Mouse (Mus musculus): Measurements from ENCODE around the gene Nr2f6.
"Not testable (repeated sequence)": the region's sequence is repeated elsewhere in the genome, so short reads cannot be mapped to it uniquely, and the experiment has no call there.

The Nr2f6 gene

GRCm38 (mm10) chr8:71367529-71368176, 14.1 kb downstream of the Nr2f6 start:
- no peak for DNase-seq (ENCODE audit: low spot score in 2 of 2)

- DNase-seq (ENCODE audit: low spot score in 2 of 2) = peak; percentile 89 to 95
Observed at GRCm38 (mm10) chr8:71366771-71367528, 14.8 kb downstream of the Nr2f6 start, which contains the start of gene Use1. Gene Use1 (plus strand): TSS chr8:71366848.

DNA sequence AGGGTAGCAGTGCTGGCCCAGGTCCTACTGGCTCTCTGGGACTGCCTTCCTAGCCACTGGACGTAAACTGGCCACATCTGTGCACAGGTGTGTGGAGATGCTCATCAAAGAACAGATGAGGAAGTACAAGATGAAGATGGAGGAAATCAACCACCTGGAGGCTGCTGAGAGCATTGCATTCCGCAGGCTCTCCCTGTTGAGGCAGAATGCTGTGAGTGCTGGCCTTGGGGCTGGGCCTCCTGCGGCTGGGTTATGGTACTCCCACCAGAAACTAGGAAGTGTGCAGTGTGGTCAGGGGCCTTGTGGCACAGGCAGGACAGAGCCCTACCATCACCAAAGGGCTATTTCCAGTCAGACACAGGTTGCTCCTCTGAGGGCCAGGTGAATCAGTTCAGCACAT, 23.7 kb downstream of the Nr2f6 start:
- DNase-seq (ENCODE audit: low spot score in 2 of 2) = no peak

GRCm38 (mm10) chr8:71351520-71351919, 30.2 kb downstream of the Nr2f6 start:
- DNase-seq (ENCODE audit: low spot score in 2 of 2) = no peak

DNA sequence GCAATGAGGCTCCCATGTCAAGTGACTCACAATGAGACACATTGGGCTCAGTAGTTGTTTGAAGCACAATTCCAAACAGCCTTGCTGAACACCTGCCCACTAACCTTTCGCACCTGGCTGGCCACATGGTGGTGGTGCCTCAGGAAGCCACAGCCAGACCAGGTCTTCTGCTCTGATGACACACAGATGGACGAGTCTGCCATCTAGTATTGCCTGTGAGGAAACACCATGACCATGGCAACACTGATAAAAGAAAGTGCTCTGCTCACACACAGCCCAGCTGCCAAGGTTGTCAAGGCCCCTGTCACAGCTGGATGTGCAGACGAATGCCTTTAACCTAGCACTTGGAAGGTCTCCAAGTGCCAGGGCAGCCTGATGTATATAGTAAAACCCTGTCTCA, 30.6 kb downstream of the Nr2f6 start:
- no peak for DNase-seq (ENCODE audit: low spot score in 2 of 2)

- no peak for DNase-seq (ENCODE audit: low spot score in 2 of 2)
Observed at GRCm38 (mm10) chr8:71346581-71346980, 35.2 kb downstream of the Nr2f6 start.

DNA sequence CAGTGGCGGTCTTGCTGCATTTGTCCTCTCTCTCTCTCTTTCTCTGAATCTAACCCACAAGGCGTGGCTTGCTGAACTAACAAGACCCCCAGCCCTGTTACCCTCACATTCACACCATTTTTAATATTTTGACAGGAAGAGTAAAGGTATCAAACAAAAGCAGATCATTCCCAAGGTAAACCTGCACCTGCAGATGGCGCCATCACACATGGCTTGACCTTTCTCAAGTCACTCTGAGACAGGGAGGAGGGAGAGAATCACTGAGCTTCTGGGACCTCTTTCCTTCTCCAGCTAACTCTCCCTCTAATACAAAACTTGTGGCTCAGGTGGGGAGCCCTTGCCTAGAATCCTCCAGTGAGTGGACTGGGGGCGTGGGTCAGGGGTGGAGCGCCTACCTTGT, 41.1 kb downstream of the Nr2f6 start:
- DNase-seq (ENCODE audit: low spot score in 2 of 2) = no peak

DNA sequence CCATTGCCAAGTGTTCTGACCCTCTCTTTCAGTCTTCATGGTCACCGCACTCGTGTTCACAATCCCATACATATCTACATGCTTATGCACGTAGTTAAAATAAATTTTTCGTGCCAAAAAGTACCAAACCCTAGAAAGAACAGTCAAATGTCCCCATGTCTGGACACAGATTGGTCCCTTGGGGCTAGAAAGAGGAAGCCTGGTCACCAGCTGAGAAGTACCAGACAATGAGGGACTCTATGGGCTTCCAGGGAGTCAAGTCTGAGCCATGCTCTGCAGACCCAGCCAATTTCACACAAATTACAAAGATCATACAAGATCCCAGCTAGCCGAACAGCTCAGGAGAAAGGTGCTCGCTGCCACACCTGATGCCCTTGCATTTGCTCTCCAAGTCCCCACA, 43.9 kb downstream of the Nr2f6 start:
- DNase-seq (ENCODE audit: low spot score in 2 of 2) = not testable (repeated sequence)

DNA sequence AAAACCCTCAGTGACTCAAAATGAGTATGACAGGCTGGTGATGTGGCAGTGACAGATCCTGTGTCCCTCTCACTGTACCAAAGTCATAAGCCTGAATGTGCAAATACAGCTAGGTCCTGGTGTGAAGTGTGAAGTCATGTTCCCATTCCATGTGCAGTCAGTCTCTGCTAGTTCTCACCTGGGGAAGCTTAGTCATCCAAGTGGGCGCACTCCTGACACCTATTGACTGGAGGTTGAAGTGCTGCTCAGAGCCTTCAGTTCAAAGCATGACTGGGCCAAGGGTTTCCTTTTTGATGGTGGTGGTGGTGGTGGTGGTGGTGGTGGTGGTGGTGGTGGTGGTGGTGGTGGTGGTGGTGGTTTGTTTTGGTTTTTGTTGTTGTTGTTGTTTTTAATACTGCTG, 56.9 kb downstream of the Nr2f6 start:
- DNase-seq (ENCODE audit: low spot score in 2 of 2) = peak; percentile 25 to 27

Measured in right cerebral cortex, adult 2 months (tissue).